ENCODE assay signal across 15 mouse cellular contexts in the genomic region with DNA sequence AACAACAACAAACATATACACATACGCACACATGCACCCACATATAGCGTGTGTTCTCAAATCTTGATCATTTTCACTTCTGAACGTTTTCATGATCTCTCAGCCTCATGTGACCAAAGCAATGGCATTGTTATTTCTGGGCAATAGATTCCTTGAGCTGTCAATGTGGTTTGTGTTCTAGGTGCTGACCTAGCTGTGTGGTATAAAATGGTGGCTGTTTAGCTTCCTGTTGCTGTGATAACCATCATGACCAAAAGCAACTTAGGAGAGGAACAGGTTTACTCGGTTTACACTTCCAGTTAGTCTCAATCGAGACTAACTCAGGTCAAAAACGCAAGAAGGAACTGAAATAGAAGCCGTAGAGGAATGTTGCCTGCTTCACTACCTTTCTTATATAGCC. TPM values are rescaled to one million over a fixed set of nuclear protein-coding genes. Genes with fewer than 3 reads are reported as not detected.
"Had no signal": no experiment of that assay in that cellular context is flagged by ENCODE, and none has a peak within 500 bp of the region (broad histone marks: within the 10 kb centered on the region; RNA-seq: fewer than 3 reads in every experiment).

No protein-coding gene starts in this region.

- DNase-seq: gastrocnemius, adult 2 months; gastrocnemius, postnatal 10 days; gastrocnemius, postnatal 36 days; heart, adult 11 months; heart, adult 2 months; heart, postnatal 14 days; heart, postnatal 36 days; kidney, adult 11 months; kidney, adult 2 months; kidney, adult 9 months; kidney, postnatal 14 days; kidney, postnatal 36 days; liver; liver, embryonic 13.5 days had no signal

RNA-seq across cellular contexts. Expression of gene Zdhhc22, which starts 19.1 kb away (rescaled TPM):
- total RNA-seq: gastrocnemius, adult 2 months; gastrocnemius, postnatal 10 days; gastrocnemius, postnatal 36 days; heart, adult 2 months; heart, postnatal 14 days; heart, postnatal 36 days; hematopoietic stem cell, adult 5-6 weeks had no signal

RNA-seq across cellular contexts. Expression of gene Tmem63c, which starts 50.1 kb away (rescaled TPM):
- total RNA-seq: gastrocnemius, adult 2 months; gastrocnemius, postnatal 36 days; hematopoietic stem cell, adult 5-6 weeks had no signal
